Mouse (Mus musculus) liver, adult (tissue): ENCODE measurements around the gene Kcnip1.

Experiments used
- GATA4 ChIP-seq: IDR thresholded peaks from 2 replicates; pipeline ENCODE4 v1.6.1; 2014; ENCODE audit warnings: mild to moderate bottlenecking, low read length; ENCODE audit not compliant: insufficient replicate concordance

Gene Kcnip1

DNA sequence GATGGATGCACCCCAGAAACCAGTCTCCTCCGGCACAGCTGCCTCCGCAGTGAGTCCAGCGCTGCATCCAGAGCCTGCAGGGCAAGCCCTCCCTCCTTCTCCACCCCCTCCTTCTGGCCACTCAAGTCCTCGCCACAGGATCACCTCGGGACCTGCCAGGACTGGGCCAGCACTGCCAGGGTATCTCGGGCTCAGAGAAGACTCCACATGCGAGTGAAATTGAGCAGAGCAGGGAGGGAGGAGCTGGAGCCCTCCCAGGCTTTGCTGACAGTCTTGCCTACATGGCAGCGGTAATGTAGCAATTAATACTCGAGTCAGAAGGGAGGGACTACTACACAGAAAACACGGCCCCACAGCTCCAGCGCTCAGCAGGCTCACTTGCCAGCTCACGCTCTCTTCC is at the start of gene Kcnip1:
TSS of gene Kcnip1 (minus strand) at position 215 of the 400 bp plus-strand sequence.
- no peak for TF ChIP-seq GATA4

- TF ChIP-seq GATA4 = no peak
These were observed 47.1 kb upstream of the Kcnip1 start for GRCm38 (mm10) chr11:34040061-34040460.

DNA sequence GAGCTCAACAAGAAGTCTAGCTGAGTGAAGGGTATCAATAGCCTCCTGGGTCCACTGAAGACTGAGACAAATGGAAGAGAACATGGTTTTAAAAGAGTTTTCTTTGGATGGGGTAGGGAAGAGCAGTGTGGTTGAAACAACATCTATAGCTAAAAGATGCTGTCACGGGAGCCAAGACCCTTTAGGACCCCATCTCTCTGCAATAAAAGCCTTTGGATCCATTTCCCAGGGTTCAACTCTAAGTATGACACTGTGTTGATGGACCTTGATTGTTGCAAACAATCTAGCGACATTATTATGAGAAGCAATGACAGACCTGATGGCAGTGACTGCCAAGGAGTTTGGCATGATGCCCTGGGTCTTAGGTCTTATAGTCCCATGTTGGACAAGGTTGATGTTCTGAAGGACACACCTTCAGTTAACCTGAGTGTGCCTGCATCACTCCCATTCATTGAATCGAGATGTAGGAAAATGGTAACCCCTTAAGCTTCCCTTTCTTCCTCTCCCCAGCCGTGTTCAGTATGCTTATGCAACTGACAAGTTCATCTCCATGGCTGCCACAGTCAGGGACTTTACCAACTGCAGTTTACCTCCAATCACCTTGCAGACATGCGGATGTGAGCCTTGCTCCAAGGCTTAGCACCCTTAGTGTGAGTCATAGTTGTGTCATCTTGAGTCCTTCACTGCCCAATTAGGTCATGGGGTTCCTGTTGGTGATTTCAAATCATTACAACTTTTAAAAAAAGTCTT is 43.1 kb upstream of the Kcnip1 start:
- no peak for TF ChIP-seq GATA4

DNA sequence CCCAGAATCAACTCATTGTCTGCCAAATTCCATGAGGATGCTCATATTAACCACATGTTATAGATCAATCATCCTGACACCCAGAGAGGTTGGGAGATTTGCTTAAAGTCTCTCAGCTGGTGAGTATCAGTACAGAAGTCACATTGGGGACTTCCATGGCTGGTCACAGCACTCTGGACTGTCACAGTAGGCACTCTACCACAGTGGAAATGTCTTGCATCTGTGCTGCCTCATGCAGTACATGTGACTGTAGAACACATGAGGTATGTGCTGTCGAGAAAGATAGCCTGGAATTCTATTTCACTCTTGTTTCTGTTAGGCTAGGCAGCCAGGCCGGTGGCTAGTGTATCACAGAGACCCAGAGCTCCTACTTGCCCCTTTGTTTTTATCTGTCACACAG is 41.8 kb upstream of the Kcnip1 start:
- TF ChIP-seq GATA4 = no peak

- no peak for TF ChIP-seq GATA4
These were observed 41.1 kb upstream of the Kcnip1 start for GRCm38 (mm10) chr11:34034008-34034505.

- no peak for TF ChIP-seq GATA4
These were observed 38.3 kb upstream of the Kcnip1 start for GRCm38 (mm10) chr11:34031015-34031805.

DNA sequence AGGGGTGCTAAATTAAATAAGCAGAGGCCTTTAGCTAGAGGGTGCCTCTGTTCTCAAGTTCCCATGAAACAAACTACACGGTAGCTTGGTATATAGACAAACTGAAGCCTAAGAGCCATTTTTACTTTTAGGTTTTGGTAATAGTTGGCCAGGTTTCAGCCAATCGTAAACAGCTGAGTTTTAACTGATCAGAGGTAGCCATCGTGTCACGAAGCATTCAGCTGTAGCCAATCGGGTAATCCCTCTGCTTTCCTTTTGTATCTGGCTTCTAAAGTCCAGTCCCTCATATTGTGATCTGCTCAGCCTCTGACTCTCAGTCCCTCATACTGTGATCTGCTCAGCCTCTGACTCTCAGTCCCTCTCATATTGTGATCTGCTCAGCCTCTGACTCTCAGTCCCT is 36.7 kb upstream of the Kcnip1 start:
- no peak for TF ChIP-seq GATA4

DNA sequence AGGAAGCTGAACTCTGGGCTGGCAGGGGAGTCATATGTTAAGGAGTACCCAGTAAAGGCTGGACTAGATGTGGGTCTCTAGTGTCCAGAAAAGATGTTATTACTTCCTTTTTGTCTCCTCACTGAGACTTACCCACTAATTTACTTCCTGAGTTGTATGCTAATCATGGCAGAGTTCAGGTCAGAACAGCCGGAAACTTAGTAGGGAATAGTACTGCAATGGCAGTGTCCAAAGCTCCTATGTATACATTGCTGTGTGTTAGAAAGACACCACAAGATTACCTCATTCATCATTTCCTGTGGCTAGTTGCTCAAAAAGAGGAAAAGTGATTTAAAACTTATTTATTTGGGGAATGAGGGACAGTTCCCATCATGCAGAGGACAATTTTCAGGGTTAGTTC is 32.1 kb upstream of the Kcnip1 start:
- no peak for TF ChIP-seq GATA4

DNA sequence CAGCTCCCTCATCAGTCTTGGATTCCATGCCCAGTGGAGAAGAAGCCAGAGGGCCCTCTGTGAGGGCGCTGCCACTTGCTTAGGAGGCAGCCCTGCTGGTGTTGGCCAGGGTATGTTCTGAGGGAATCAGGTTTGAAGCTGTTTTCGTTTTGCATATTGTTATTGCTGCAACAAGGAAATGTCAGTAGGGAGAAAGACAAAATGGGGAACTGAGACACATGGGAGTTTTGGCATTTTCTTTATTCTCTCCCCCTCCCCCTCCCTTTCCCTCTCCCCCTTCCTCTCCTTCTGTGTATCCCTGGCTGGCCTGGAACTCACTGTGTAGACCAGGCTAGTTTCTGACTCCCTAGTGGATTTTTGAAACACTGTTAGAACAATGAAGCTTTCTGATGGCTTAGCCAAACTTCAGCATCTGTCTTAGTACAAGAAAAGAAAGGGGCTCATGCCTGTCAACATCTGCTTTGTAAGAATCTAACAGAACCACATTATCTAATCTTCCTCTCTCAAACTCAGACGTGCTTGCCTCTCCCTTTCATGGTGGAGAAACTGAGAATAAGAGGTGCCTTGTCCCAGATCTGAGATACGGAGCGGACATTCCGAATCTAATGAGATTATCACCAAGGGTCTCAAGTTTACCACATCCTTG is 19.2 kb upstream of the Kcnip1 start:
- TF ChIP-seq GATA4 = no peak

DNA sequence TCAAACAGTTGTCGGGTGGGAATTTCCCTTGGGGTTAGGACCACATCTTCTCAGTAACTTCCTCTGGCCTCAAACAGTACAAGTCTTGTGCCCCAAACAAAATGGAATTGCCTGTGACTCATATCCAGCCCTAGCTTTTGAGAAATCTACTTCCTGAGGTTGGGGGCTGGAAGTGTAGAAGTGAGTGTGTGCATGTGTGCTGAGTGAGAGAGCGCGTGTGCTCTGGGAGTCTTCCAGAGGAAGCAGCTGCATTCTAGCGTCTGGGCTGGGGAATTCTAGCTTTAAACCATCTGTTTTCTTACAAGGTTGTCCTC is 17.9 kb upstream of the Kcnip1 start:
- TF ChIP-seq GATA4 = no peak

GRCm38 (mm10) chr11:34010133-34010858 is 17.3 kb upstream of the Kcnip1 start:
- no peak for TF ChIP-seq GATA4

DNA sequence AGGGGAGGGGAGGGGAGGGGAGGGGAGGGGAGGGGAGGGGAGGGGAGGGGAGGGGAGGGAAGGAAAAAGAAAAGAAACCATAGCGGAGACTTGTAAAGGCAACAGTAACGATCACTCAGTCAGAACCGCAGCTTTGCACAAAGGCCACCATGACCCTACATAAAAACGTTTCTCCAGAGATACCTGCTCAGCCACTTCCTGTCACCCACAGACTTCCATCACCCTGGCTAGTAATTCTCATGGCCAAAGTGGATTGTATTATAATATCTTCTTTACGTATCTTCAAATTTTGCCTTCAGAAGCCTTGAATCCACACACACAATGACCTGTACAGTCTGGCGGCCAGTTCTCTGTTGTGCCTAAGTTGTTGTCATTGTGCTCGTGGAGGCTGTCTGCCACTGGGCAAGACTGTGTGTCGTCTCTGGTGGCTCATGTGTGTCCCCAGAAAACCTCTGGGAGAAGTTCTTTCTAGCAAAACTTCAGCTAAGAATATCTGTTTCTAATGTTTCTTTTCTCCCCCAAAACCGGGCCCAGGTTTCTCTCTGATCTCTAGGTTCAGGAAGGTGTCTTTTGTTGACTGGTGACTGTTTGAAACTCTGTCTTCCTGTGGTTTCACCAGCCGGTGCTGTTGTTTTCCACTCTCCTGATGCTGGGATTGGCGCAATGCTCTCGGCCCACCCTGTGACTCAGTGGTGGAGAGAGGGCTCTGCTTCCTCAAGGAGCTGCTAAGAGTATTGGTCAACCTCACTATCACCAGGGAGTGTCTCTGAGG is 16.6 kb upstream of the Kcnip1 start:
- TF ChIP-seq GATA4 = no peak

DNA sequence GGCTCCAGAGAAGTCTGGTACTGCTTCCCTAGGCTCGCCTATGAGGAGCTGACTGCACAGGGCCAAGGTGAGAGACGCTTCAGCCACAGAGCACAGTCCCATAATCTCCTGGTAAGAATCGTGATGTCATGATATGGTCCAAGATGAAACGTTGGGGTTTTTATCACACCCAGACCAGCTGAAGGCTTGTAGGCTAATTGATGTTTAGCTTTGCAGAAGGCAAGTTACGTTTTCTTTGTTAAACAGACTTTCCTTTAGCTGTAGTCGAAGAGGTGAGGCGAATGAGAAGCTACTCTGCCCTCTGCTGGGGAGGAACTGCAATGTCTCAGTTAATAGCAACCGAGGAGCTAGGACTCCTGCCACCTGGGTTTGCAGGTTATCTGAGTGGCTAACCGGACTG is 15.8 kb upstream of the Kcnip1 start:
- no peak for TF ChIP-seq GATA4

- no peak for TF ChIP-seq GATA4
These were observed 15.3 kb upstream of the Kcnip1 start for GRCm38 (mm10) chr11:34008214-34008613.
